Mouse (Mus musculus) monocyte, adult 59 days (primary cell): ENCODE data around the gene Zfp318. TPM values are rescaled to one million over a fixed set of nuclear protein-coding genes. Genes with fewer than 3 reads are reported as not detected.

Experiments
- total RNA-seq, 2 experiments: library from RNA; stranded (reverse); gene quantifications; one replicate each; pipeline ENCODE4 v1.2.4; 2023

Gene Zfp318
- 10 to 100 TPM; 22.7 to 24.0 TPM for total RNA-seq

DNA sequence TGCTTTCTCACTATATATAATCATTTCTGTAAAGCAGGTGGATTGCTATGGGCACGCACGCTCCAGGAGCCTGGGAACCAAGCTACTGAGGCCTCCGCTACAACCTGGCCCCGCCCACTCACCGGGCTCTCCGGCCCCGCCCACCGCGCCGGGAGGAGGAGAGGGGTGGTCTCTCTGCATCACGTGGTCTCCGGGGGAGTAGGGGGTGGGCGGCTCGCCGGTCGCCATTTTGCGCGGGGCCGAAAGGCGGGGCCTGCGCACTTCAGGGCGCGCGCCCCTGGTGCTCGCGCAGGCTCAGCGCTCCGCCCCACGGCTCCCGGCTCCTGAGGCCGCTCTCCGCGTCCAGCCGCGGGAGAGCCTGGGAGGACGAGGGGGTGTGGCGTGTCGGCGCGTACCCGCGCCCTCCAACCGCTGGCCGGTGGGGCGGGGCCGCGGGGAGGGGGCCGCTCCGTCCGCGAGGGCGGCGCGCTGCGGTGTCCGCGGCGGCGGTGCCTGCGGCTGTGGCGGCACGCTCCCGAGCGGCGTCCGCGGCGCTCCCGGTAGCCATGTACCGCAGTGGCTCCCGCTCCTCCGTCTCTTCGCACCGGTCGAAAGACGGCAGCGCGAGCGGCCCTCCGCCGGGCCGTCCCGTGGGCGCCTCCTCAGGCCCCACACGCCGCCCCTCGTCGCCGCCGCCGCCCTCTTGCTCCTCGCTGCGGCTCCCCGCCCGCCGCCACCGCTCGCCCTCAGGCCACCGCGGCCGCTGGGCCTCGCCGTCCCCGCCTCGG, at the start of gene Zfp318:
TSS of gene Zfp318 (plus strand) at position 438 of the 767 bp plus-strand sequence.

DNA sequence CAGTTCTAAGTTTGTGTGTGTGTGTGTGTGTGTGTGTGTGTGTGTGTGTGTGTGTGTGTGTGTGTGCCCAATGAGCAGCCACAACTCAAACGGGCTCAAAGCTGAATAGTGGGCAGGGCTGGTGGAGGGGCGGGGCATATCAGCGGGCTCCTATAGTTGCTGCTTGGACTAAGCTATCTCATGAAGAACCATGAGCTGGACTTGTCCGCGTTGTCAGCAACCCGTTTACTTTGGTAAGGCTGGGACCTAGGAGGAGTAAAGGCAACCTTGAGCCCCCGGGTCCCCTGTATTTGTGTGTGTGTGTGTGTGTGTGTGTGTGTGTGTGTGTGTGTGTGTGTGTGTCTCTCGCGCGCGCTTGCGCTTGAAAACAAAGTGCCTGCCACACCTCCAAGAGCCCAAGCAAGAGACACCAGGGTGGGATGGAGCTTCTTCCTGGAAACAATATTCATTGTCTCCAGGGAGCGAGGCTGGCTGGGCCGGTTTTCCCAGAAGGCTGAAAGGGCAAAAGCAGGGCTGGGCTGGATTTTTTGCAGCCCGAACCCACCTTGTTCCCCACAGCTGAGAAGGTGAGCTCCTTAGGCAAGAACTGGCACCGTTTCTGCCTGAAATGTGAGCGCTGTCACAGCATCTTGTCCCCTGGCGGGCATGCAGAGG, 45.4 kb downstream of the Zfp318 start, which contains the start of gene Crip3:
TSS of gene Crip3 (plus strand) at position 166 of the 654 bp plus-strand sequence.

DNA sequence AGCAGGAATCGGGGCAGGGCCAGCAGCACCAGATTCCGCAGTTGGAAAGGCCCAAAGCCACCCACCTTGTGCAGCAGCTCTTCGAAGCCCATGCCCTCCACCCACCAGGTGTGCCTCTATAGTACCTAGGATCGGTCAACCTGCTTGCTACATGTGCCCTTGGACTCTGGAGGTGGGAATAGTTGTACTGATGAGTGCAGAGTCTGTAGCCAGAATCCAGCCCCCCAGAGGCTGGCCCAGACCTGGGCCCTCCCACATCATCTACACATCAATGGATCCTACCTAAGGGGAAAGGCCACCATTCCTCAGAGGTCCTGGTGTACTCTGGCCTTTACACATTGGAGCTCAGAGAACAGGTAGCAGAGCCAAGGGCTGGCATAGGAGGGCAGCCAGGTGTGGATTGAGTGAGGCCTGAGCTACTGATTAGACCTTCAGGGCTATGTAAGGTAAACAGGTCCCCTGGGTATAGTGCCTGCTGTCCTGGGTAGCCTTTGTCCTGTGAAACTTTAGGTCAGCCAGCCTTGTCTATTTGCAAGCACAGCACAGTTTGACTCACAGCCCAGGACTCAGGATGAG, 54.9 kb downstream of the Zfp318 start, which contains the start of gene Slc22a7:
TSS of gene Slc22a7 (minus strand) at position 160 of the 576 bp plus-strand sequence.

Other genes with a start within 250 kb of the Zfp318 start
- gene Rsph9, start 239.5 kb upstream of the Zfp318 start, total RNA-seq, result under 1 TPM in 1 of 2 experiments, not detected in 1; 0.86 TPM
- gene Mad2l1bp, start 230.2 kb upstream of the Zfp318 start, total RNA-seq, result 10 to 100 TPM; 19.5 to 20.0 TPM
- gene Gtpbp2, start 222.7 kb upstream of the Zfp318 start, total RNA-seq, result 100 to 1,000 TPM; 116 to 122 TPM
- gene Polh, start 181.1 kb upstream of the Zfp318 start, total RNA-seq, result 1 to 10 TPM; 5.6 to 6.1 TPM
- gene Xpo5, start 180.9 kb upstream of the Zfp318 start, total RNA-seq, result 10 to 100 TPM; 20.7 to 21.4 TPM
- gene Polr1c, start 135.7 kb upstream of the Zfp318 start, total RNA-seq, result 10 to 100 TPM; 28.4 to 32.7 TPM
- gene Yipf3, start 135.7 kb upstream of the Zfp318 start, total RNA-seq, result 100 to 1,000 TPM in 1 of 2 experiments, 10 to 100 TPM in 1; 95.4 to 118 TPM
- 1 to 10 TPM; 2.0 to 3.0 TPM for gene Lrrc73, start 130.2 kb upstream of the Zfp318 start, total RNA-seq
- gene Tjap1, start 100.7 kb upstream of the Zfp318 start, total RNA-seq, result 10 to 100 TPM; 44.5 to 50.8 TPM
- gene Dlk2, start 86.3 kb upstream of the Zfp318 start, total RNA-seq, result not detected
- gene Abcc10, start 55.4 kb upstream of the Zfp318 start, total RNA-seq, result 10 to 100 TPM in 1 of 2 experiments, 1 to 10 TPM in 1; 9.6 to 10.1 TPM
- gene Crip3, start 45.2 kb downstream of the Zfp318 start, total RNA-seq, result not detected
- not detected for gene Slc22a7, start 54.7 kb downstream of the Zfp318 start, total RNA-seq
- under 1 TPM in 1 of 2 experiments, not detected in 1; 0.08 TPM for gene Ttbk1, start 103.9 kb downstream of the Zfp318 start, total RNA-seq
- gene Dnph1, start 113.0 kb downstream of the Zfp318 start, total RNA-seq, result under 1 TPM; 0.55 to 0.91 TPM
- 10 to 100 TPM; 15.7 to 17.2 TPM for gene Cul9, start 162.7 kb downstream of the Zfp318 start, total RNA-seq
- 10 to 100 TPM; 42.4 to 66.7 TPM for gene Srf, start 172.4 kb downstream of the Zfp318 start, total RNA-seq
- gene Ptk7, start 245.8 kb downstream of the Zfp318 start, total RNA-seq, result under 1 TPM in 1 of 2 experiments, not detected in 1; 0.13 TPM